Mouse (Mus musculus): ENCODE data around the gene Robo3. TPM values are rescaled to one million over a fixed set of nuclear protein-coding genes. Genes with fewer than 3 reads are reported as not detected.

Robo3 gene
- polyA plus RNA-seq, 1 experiment from 2014 or later, result 14.1 TPM

- Histone ChIP-seq H3K36me3 (no peaks in the 10 kb centered on the region), H3K4me3 (peak overlapping the region; percentile 36), H3K27ac (replicated peaks) (no peak overlapping the region), H3K9ac (0 out of 2 replicates have a peak overlapping the region, but pooled peaks have one; percentile 34), H3K9me3 (no peaks in the 10 kb centered on the region), H3K4me1 (replicated peaks) (peaks cover 5% of the 10 kb centered on the region; the same call in 1 of the 2 replicates), H3K4me2 (peak overlapping the region; percentile 61), H3K27me3 (peaks cover 3% of the 10 kb centered on the region; the same call in 1 of the 2 replicates)
- WGBS, result 17% methylated on average over 12 of the region's 12 CpGs
- peak; percentile 63 for ATAC-seq (ENCODE audit: low FRiP score, low read depth)
Measured at GRCm38 (mm10) chr9:37421239-37421638, 11.8 kb downstream of the Robo3 start.

- Histone ChIP-seq H3K27ac (replicated peaks) (no peak overlapping the region), H3K9ac (peak overlapping the region; percentile 34; the same call in 1 of the 2 replicates), H3K4me1 (replicated peaks) (peaks cover 5% of the 10 kb centered on the region; the same call in 1 of the 2 replicates), H3K4me2 (peak overlapping the region; percentile 61), H3K27me3 (peaks cover 3% of the 10 kb centered on the region; the same call in 1 of the 2 replicates), H3K9me3 (no peaks in the 10 kb centered on the region), H3K4me3 (peak overlapping the region; percentile 36), H3K36me3 (no peaks in the 10 kb centered on the region)
- peak; percentile 90 for ATAC-seq (ENCODE audit: low FRiP score, low read depth)
- 1% methylated on average over 27 of the region's 27 CpGs for WGBS
Measured at GRCm38 (mm10) chr9:37420676-37421075, 12.4 kb downstream of the Robo3 start.

DNA sequence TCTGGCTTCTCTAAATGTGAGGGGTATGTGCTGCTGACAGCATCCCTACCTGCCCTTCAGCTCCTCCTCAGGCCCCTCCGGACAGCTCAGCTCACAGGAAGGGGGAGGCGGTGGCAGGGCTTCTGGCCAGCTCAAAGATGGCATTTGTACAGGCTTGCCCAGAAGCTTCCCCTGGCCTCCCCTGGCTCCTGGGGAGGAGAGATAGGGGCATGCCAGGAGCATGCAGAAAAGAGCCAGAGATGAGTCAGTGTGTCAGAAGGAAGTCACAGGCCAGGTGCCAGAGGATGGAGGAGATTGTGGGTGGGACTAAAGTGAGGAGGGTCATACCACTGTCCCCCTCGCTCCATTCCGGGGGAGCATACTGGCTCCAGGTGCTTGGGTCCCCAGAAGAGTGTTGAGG is 14.3 kb downstream of the Robo3 start:
- no peaks in the 10 kb centered on the region for H3K9me3 ChIP-seq
- WGBS, result 79% methylated on average over 4 of the region's 4 CpGs
- no peak overlapping the region for H3K4me2 ChIP-seq
- no peak for ATAC-seq (ENCODE audit: low FRiP score, low read depth)
- H3K27ac ChIP-seq (replicated peaks), result no peak overlapping the region
- peaks cover 5% of the 10 kb centered on the region; the same call in 1 of the 2 replicates for H3K4me1 ChIP-seq (replicated peaks)
- no peaks in the 10 kb centered on the region for H3K36me3 ChIP-seq
- no peak overlapping the region for H3K9ac ChIP-seq
- H3K27me3 ChIP-seq, result peaks cover 2% of the 10 kb centered on the region; the same call in 1 of the 2 replicates
- no peak overlapping the region for H3K4me3 ChIP-seq

DNA sequence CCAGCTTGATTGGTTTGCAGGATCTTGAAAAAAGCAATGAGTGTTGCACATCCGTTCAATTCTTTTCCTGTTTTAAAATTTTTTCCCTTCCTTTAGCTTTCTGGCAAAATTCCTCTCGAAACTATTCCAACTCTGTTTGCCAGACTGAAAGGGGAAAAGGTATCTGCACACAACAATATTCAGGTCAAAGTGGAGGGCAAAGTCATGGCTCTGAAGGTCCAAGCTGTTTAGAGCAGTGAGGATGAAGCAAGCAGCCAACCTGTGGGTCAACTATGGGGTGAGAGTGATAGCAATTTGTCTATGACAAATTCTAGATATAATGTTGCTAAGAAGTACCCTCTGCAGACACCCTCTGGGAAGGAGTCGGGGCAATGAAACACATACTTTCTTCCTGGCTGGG is 18.4 kb downstream of the Robo3 start:
- no peak overlapping the region for H3K9ac ChIP-seq
- no peak overlapping the region for H3K4me2 ChIP-seq
- no peaks in the 10 kb centered on the region for H3K27me3 ChIP-seq
- H3K4me3 ChIP-seq, result no peak overlapping the region
- no peaks in the 10 kb centered on the region for H3K36me3 ChIP-seq
- no peak overlapping the region for H3K27ac ChIP-seq (replicated peaks)
- no peak for ATAC-seq (ENCODE audit: low FRiP score, low read depth)
- WGBS, result 86% methylated on average over 3 of the region's 3 CpGs
- no peaks in the 10 kb centered on the region for H3K4me1 ChIP-seq (replicated peaks)
- H3K9me3 ChIP-seq, result no peaks in the 10 kb centered on the region

DNA sequence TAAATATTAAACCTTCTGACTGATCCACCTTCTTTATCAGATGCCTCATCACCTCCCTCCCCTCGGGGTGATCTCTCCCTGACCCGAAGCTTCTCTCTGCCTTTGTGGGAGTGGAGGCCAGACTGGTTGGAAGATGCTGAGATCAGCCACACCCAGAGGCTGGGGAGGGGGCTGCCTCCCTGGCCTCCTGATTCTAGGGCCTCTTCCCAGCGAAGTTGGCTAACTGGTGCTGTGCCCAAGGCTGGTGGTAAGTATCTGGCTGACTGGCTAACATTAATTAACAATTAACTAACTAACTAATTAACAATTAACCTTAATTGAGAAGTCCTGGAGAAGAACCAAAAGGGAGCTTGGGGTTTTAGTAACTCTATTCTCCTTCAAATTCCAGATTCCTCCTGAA is 20.1 kb downstream of the Robo3 start:
- no peaks in the 10 kb centered on the region for H3K36me3 ChIP-seq
- H3K9me3 ChIP-seq, result no peaks in the 10 kb centered on the region
- H3K9ac ChIP-seq, result no peak overlapping the region
- no peaks in the 10 kb centered on the region for H3K27me3 ChIP-seq
- WGBS, result 53% methylated on average over 3 of the region's 3 CpGs
- no peak overlapping the region for H3K27ac ChIP-seq (replicated peaks)
- peaks cover 4% of the 10 kb centered on the region for H3K4me1 ChIP-seq (replicated peaks)
- H3K4me2 ChIP-seq, result no peak overlapping the region
- no peak for ATAC-seq (ENCODE audit: low FRiP score, low read depth)
- no peak overlapping the region for H3K4me3 ChIP-seq

GRCm38 (mm10) chr9:37409698-37410445 is 23.2 kb downstream of the Robo3 start:
- no peaks in the 10 kb centered on the region for H3K27me3 ChIP-seq
- H3K4me1 ChIP-seq (replicated peaks), result peaks cover 7% of the 10 kb centered on the region
- no peaks in the 10 kb centered on the region for H3K36me3 ChIP-seq
- H3K27ac ChIP-seq (replicated peaks), result no peak overlapping the region
- H3K9me3 ChIP-seq, result no peaks in the 10 kb centered on the region
- no peak for ATAC-seq (ENCODE audit: low FRiP score, low read depth)
- H3K4me2 ChIP-seq, result no peak overlapping the region
- H3K4me3 ChIP-seq, result no peak overlapping the region
- no peak overlapping the region for H3K9ac ChIP-seq
- 81% methylated on average over 8 of the region's 8 CpGs for WGBS

DNA sequence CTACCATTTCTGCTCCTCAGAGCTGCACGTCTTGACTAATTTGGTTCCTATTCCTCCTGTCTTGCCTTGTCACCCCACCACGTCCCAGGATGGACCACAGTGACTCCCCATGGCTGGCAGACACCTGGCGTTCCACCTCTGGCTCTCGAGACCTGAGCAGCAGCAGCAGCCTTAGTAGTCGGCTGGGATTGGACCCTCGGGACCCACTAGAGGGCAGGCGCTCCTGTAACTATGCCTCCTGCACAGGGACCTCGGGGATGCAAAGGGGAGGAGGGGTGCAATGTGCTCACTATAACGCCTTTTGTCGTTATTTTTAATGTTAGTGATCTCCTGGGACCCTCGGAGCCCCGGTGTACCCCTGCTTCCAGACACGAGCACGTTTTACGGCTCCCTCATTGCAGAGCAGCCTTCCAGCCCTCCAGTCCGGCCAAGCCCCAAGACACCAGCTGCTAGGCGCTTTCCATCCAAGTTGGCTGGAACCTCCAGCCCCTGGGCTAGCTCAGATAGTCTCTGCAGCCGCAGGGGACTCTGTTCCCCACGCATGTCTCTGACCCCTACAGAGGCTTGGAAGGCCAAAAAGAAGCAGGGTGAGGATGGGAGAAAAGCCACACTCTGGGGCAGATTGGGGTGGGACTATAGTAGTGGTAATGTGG is 25.1 kb downstream of the Robo3 start:
- Histone ChIP-seq H3K4me2 (peak overlapping the region; percentile 47), H3K36me3 (no peaks in the 10 kb centered on the region), H3K9me3 (no peaks in the 10 kb centered on the region), H3K4me3 (peak overlapping the region; percentile 15; the same call in 1 of the 2 replicates), H3K27ac (replicated peaks) (no peak overlapping the region), H3K4me1 (replicated peaks) (peaks cover 7% of the 10 kb centered on the region), H3K27me3 (no peaks in the 10 kb centered on the region), H3K9ac (no peak overlapping the region)
- ATAC-seq (ENCODE audit: low FRiP score, low read depth), result peak; percentile 71
- 11% methylated on average over 19 of the region's 19 CpGs for WGBS

- ATAC-seq (ENCODE audit: low FRiP score, low read depth), result 0 out of 2 replicates have a peak, but pooled peaks have one; percentile 19
- H3K4me2 ChIP-seq, result no peak overlapping the region
- H3K9ac ChIP-seq, result no peak overlapping the region
- no peaks in the 10 kb centered on the region for H3K36me3 ChIP-seq
- no peak overlapping the region for H3K4me3 ChIP-seq
- H3K4me1 ChIP-seq (replicated peaks), result peaks cover 7% of the 10 kb centered on the region
- H3K27ac ChIP-seq (replicated peaks), result no peak overlapping the region
- no peaks in the 10 kb centered on the region for H3K9me3 ChIP-seq
- WGBS, result 0% methylated on average over 1 of the region's 1 CpGs
- H3K27me3 ChIP-seq, result no peaks in the 10 kb centered on the region
Measured at GRCm38 (mm10) chr9:37406372-37406771, 26.7 kb downstream of the Robo3 start.

- H3K36me3 ChIP-seq, result no peaks in the 10 kb centered on the region
- H3K9ac ChIP-seq, result no peak overlapping the region
- no peaks in the 10 kb centered on the region for H3K9me3 ChIP-seq
- 0 out of 2 replicates have a peak overlapping the region, but pooled peaks have one; percentile 1 for H3K4me3 ChIP-seq
- no peak overlapping the region for H3K27ac ChIP-seq (replicated peaks)
- 90% methylated on average over 7 of the region's 7 CpGs for WGBS
- no peak for ATAC-seq (ENCODE audit: low FRiP score, low read depth)
- H3K4me2 ChIP-seq, result no peak overlapping the region
- H3K27me3 ChIP-seq, result no peaks in the 10 kb centered on the region
- H3K4me1 ChIP-seq (replicated peaks), result peaks cover 3% of the 10 kb centered on the region
Measured at GRCm38 (mm10) chr9:37403011-37403410, 30.0 kb downstream of the Robo3 start.

- Histone ChIP-seq H3K4me1 (replicated peaks) (no peaks in the 10 kb centered on the region), H3K27ac (replicated peaks) (no peak overlapping the region), H3K4me3 (0 out of 2 replicates have a peak overlapping the region, but pooled peaks have one; percentile 1), H3K9ac (no peak overlapping the region), H3K27me3 (no peaks in the 10 kb centered on the region), H3K4me2 (no peak overlapping the region), H3K36me3 (no peaks in the 10 kb centered on the region), H3K9me3 (no peaks in the 10 kb centered on the region)
- no peak for ATAC-seq (ENCODE audit: low FRiP score, low read depth)
- WGBS, result 91% methylated on average over 7 of the region's 7 CpGs
Measured at GRCm38 (mm10) chr9:37402501-37402900, 30.5 kb downstream of the Robo3 start.

DNA sequence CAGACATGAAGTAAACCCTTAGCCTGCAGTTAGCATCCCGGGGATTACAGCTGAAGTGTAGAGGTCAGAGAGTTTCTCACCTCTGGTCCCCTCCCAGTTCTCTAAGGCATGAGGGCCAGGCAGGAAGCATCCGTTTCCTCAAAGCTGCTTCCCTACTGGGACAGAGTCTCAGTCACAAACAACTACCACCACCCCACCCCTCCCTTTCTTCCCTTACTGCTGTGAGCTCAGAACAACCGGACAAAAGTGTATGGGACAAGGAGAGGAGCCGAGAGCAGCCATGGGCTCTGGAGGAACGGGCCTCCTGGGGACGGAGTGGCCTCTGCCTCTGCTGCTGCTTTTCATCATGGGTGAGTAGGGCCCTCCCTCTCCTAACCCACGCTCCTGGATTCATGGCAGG is 31.2 kb downstream of the Robo3 start, which contains the start of gene Robo4:
Robo4 (plus strand) TSS at position 96 of the 400 bp plus-strand sequence.
- no peaks in the 10 kb centered on the region for H3K9me3 ChIP-seq
- no peak for ATAC-seq (ENCODE audit: low FRiP score, low read depth)
- no peak within 1 kb of the TSS for H3K27ac ChIP-seq (replicated peaks)
- 23% methylated on average over 7 of the region's 7 CpGs for WGBS
- no peak within 1 kb of the TSS for H3K9ac ChIP-seq
- no peaks in the 10 kb centered on the region for H3K4me1 ChIP-seq (replicated peaks)
- H3K4me3 ChIP-seq, result 0 out of 2 replicates have a peak within 1 kb of the TSS, but pooled peaks have one; percentile 1
- no peaks in the 10 kb centered on the region for H3K27me3 ChIP-seq
- H3K36me3 ChIP-seq, result no peaks in the 10 kb centered on the region
- no peak within 1 kb of the TSS for H3K4me2 ChIP-seq

GRCm38 (mm10) chr9:37400585-37400984 is 32.5 kb downstream of the Robo3 start:
- Histone ChIP-seq H3K27me3 (no peaks in the 10 kb centered on the region), H3K9ac (no peak overlapping the region), H3K4me3 (no peak overlapping the region), H3K4me1 (replicated peaks) (no peaks in the 10 kb centered on the region), H3K27ac (replicated peaks) (no peak overlapping the region), H3K9me3 (no peaks in the 10 kb centered on the region), H3K4me2 (no peak overlapping the region), H3K36me3 (no peaks in the 10 kb centered on the region)
- no peak for ATAC-seq (ENCODE audit: low FRiP score, low read depth)
- WGBS, result 53% methylated on average over 2 of the region's 2 CpGs
